Mouse (Mus musculus) MEL (cell line): ENCODE results near the gene Plxnb1.
A peak's percentile ranks its signal among the peaks of the same experiment; 100 is the strongest.

Experiments used
- CTCF ChIP-seq, 3 experiments: IDR thresholded peaks in 2 of 3; conservative IDR thresholded peaks in 1 of 3; 2 replicates each; pipeline ENCODE4 v1.5.1; 2011 to 2012; ENCODE audit warnings: low read length in 3 of 3, low read depth in 2 of 3, mild to moderate bottlenecking in 2 of 3, improper control_type of control experiment in 1 of 3, inconsistent platforms in 1 of 3, mixed read lengths in 1 of 3, moderate library complexity in 1 of 3; ENCODE audit not compliant: control insufficient read depth in 1 of 3, insufficient read depth in 1 of 3, poor library complexity in 1 of 3, severe bottlenecking in 1 of 3
- GATA1 ChIP-seq: IDR thresholded peaks from 2 replicates; pipeline ENCODE4 v1.6.1; 2011; ENCODE audit warnings: low read depth, low read length, improper control_type of control experiment
- MAX ChIP-seq: IDR thresholded peaks from 2 replicates; pipeline ENCODE4 v1.6.1; 2011; ENCODE audit warnings: low read length, improper control_type of control experiment
- MYB ChIP-seq: IDR thresholded peaks from 2 replicates; pipeline ENCODE4 v1.6.1; 2011; ENCODE audit warnings: mild to moderate bottlenecking, low read depth, low read length, improper control_type of control experiment

DNA sequence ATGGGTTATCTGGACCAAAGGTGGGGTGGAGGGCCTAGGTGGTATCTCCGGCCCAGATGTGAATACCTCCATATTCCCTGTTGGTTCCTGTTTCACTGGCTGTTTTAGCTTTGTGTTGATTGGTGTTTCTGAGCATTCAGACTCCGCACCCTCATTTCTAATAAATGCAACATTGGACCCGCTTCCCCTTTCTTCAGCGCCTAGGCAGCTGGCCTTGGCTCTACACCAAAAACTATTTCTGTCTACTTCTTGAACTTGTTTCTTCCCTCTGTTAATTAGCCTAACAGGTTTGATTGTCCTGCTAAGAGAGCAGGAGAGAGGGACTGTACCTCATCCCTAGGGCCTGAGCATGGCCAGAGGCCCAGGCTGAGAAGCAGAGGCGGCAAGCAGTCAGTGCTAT, 37.6 kb upstream of the Plxnb1 start:
- no peak for TF ChIP-seq MYB
- no peak for TF ChIP-seq CTCF (IDR thresholded peaks at IDR 0.05 in 2 of 3, conservative IDR thresholded peaks at IDR 0.05 in 1 of 3; ENCODE audit: control insufficient read depth in 1 of 3, insufficient read depth in 1 of 3, low read depth in 2 of 3, low read length in 3 of 3, poor library complexity in 1 of 3, severe bottlenecking in 1 of 3)
- no peak for TF ChIP-seq MAX
- TF ChIP-seq GATA1: peak; percentile 41; the same call in 1 of the 2 replicates
